Mouse (Mus musculus): Measurements from ENCODE around the gene Gm21885. TPM values are rescaled to one million over a fixed set of nuclear protein-coding genes. Genes with fewer than 3 reads are reported as not detected.

Gene Gm21885
- under 1 TPM in 1 of 2 experiments, not detected in 1; 0.65 TPM for polyA plus RNA-seq (2017; shearing (Covaris generic))

DNA sequence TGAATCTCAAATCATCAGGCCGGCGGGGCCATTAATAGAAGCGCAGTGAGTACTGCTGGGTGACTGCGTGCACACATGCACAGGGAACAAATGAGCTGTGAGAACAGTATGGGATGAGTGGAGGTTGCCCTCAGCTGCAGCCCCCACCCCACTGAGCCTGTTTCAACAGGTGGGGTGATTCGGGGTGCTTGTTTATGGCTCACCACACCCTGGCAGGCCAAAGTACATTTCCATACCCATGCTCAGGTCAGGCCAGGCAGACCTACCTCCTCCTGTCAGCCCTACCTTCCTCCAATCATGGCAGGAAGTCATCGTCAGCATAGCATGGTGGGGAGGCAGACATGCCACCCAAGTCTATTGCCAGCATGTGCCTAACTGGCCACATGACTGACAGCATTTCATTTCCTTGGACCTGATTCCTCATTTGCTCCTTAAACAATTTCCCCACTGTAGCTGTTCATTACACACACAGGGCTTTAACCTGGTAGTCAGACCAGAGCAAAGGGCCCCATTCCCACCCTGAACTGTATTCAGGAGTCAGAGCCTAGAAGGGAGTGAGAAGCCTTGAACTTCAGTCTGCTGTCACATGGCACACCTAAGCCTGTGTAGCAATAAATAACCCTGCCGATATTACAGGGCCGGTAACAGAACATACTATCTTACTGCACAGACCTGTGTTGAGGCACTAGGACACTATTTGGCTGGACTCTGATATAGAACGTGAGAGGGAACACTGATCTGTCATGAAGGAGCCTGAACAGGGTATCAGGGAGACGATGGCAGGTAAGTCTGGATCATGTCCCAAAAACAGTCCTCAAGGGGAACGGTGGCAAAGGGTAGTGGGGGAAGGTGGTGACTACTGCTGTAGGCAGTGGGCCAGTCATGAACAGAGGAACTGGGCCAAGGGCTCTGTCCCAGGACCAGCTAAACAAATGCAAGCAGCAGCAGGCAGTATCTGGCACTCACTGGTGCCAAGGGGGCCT is at the start of gene Gm21885:
Gm21885 (plus strand) TSS at position 675 of the 983 bp plus-strand sequence.

DNA sequence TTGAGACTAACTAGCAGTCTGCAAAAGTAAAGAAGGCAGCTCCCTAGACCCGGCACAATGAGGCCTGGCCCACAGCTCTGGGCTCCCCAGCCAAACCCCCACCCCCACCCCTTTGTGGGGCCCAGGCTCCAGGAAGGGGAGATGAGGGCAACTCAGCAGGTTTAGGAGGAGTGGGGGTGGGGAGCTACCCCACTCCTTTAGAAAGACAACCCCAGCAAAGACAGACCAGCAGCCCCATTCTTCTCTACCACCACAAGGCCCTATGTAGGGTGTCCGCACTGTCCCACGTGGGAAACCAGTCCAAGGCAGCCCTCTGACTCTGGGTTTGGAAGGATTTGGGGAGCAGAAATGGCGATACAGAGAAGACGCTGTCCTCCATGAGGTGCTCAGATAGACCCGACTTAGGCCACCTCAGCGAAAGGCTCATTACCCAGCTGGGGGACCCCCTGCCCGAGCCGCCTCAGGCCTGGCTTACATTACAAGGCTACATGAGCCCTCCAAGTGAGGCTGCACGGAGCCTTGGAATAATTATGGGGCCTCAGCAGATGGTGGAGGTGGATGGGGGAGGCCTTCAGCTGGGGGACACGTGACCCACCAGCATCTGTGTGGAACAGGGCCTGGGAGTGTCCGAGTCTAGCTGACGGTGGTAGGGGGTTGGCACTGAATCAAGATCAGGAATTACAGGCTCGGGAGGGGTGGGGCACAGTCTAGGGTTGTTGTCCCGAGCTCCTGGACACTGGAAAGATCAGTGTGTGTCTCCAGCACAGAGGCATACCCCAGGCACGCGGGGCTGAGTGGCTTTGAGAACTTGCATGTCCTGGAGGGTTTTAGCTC is 35.5 kb upstream of the Gm21885 start, which contains the start of gene Wfikkn2:
Wfikkn2 (minus strand) TSS at position 51 of the 834 bp plus-strand sequence.

GRCm38 (mm10) chr11:94321931-94322400 is 40.3 kb downstream of the Gm21885 start, which contains the start of gene Luc7l3:
Gene Luc7l3, minus strand, starts transcription at chr11:94321988.

DNA sequence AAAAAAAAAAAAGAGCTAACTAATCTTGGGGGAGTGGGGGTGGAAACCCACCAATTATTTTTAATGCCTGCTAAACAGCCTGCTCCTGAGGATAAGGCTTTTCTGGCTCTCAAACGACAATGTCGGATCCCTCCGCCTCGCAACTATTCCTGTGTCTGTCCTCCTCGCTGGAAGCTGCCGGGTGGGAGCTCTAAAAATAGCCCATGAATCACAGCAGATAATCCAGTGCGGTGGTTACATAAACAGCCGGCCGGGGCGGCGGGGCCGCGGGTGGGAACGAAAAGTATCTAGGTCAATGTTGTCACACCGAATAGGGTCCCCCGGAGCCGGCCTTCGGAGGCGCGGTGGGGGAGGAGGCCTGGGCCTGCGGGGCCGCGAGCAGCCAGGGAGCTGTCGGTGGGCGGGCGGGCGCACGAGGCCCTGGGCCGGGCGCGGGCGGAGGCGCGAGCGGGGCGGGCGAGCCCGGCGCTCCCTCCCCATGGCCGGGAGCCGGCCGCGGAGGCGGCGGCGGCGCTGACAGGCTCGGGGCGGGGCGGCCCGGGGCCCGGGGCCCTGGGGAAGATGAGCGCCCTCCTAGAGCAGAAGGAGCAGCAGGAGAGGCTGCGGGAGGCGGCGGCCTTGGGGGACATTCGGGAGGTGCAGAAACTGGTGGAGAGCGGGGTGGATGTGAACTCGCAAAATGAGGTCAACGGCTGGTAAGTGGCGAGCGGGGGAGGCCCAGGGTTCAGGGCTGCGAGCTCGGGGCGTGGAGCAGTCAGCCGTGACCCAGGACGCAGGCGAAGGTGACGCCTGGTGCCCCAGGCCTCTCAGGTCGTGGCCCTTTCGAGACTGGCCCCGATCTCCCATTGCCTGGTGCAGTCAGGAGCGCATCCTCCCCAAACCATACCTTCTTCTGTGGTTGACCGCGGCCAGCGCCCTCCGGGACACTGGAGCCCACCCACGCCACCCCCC is 46.3 kb downstream of the Gm21885 start, which contains the start of gene Ankrd40:
Ankrd40 (plus strand) TSS at position 309 of the 951 bp plus-strand sequence.

Other genes with a start within 250 kb of the Gm21885 start
- gene Tob1, start 70.4 kb upstream of the Gm21885 start, polyA plus RNA-seq (2017; shearing (Covaris generic)): 10 to 100 TPM; 19.5 to 50.9 TPM
- under 1 TPM; 0.19 to 0.43 TPM for gene Wfikkn2, start 35.9 kb upstream of the Gm21885 start, polyA plus RNA-seq (2017; shearing (Covaris generic))
- gene Luc7l3, start 40.1 kb downstream of the Gm21885 start, polyA plus RNA-seq (2017; shearing (Covaris generic)): 100 to 1,000 TPM in 1 of 2 experiments, 10 to 100 TPM in 1; 87.4 to 111 TPM
- gene Ankrd40, start 46.1 kb downstream of the Gm21885 start, polyA plus RNA-seq (2017; shearing (Covaris generic)): 10 to 100 TPM; 40.4 to 51.2 TPM
- 1 to 10 TPM; 1.2 to 4.6 TPM for gene Abcc3, start 111.1 kb downstream of the Gm21885 start, polyA plus RNA-seq (2017; shearing (Covaris generic))
- gene Cacna1g, start 192.3 kb downstream of the Gm21885 start, polyA plus RNA-seq (2017; shearing (Covaris generic)): under 1 TPM; 0.15 to 0.72 TPM
- gene Spata20, start 204.3 kb downstream of the Gm21885 start, polyA plus RNA-seq (2017; shearing (Covaris generic)): not detected
- not detected for gene Epn3, start 218.1 kb downstream of the Gm21885 start, polyA plus RNA-seq (2017; shearing (Covaris generic))
- gene Mycbpap, start 239.9 kb downstream of the Gm21885 start, polyA plus RNA-seq (2017; shearing (Covaris generic)): not detected

Data from activated CD4-positive, CD25-positive, alpha-beta regulatory T cell (primary cell).